Comparison of ENCODE assay signal across 10 mouse cellular contexts in genomic region chr4:149081528-149081927, GRCm38 (mm10). TPM values are rescaled to one million over a fixed set of nuclear protein-coding genes. Genes with fewer than 3 reads are reported as not detected.
DNase-seq lines count a peak whose midpoint lies in the region; ATAC-seq and TF ChIP-seq lines count a peak whose summit lies in the region.
"Had no signal": no experiment of that assay in that cellular context is flagged by ENCODE, and none has a peak within 500 bp of the region (broad histone marks: within the 10 kb centered on the region; RNA-seq: fewer than 3 reads in every experiment).

No protein-coding gene starts in this region.

- H3K36me3 ChIP-seq in ES-Bruce4 (ENCODE audit: control insufficient read depth, insufficient read depth, low read length, poor library complexity, severe bottlenecking) = no peaks in the 10 kb centered on the region
- H3K36me3 ChIP-seq in intestine, embryonic 16.5 days (ENCODE audit: control insufficient read depth, insufficient read depth, low read length) = no peaks in the 10 kb centered on the region
- H3K36me3 ChIP-seq in lung, postnatal 0 days (ENCODE audit: insufficient read depth, low read length) = no peaks in the 10 kb centered on the region
- no peaks in the 10 kb centered on the region for H3K36me3 ChIP-seq in thymus, adult 2 months (ENCODE audit: control insufficient read depth, insufficient read depth, low read length)

- peak; percentile 73 to 74 for DNase-seq in adrenal gland, adult 18-20 months (ENCODE audit: low spot score in 2 of 2)
- DNase-seq in gastrocnemius, adult 2 months = peak; percentile 88
- peak; percentile 81 for DNase-seq in lung, postnatal 0 days (ENCODE audit: low spot score)
- DNase-seq in spleen, postnatal 14 days (ENCODE audit: low spot score in 2 of 2) = no peak
- no peak for DNase-seq in thymus, adult 2 months

- TF ChIP-seq POLR2A in ES-Bruce4 (IDR thresholded peaks at IDR 0.05; ENCODE audit: insufficient read depth, low read length) = no peak
- TF ChIP-seq POLR2A in thymus, adult 2 months (IDR thresholded peaks at IDR 0.05; ENCODE audit: control insufficient read depth, extremely low read depth, insufficient read depth, low read length, poor library complexity) = no peak

- no peaks in the 10 kb centered on the region for H3K9me3 ChIP-seq in ES-Bruce4 (replicated peaks; ENCODE audit: control insufficient read depth, insufficient read depth, low read length, poor library complexity, severe bottlenecking)
- H3K9me3 ChIP-seq in intestine, embryonic 16.5 days (ENCODE audit: control insufficient read depth, low read length) = no peaks in the 10 kb centered on the region
- no peaks in the 10 kb centered on the region for H3K9me3 ChIP-seq in lung, postnatal 0 days (ENCODE audit: low read length)

- no peak overlapping the region for H3K9ac ChIP-seq in ES-Bruce4 (ENCODE audit: low read depth, poor library complexity, severe bottlenecking)
- no peak overlapping the region for H3K9ac ChIP-seq in intestine, embryonic 16.5 days (ENCODE audit: low read depth, low read length)
- H3K9ac ChIP-seq in lung, postnatal 0 days (replicated peaks; ENCODE audit: low read depth) = no peak overlapping the region

- peak; percentile 71 for ATAC-seq in intestine, embryonic 16.5 days
- ATAC-seq in lung, postnatal 0 days = peak; percentile 84
- no peak for ATAC-seq in granulocyte monocyte progenitor cell, adult 5-6 weeks (replicated peaks; ENCODE audit: poor library complexity, severe bottlenecking)

- peak overlapping the region; percentile 22; the same call in 1 of the 2 replicates for H3K4me3 ChIP-seq in ES-Bruce4 (ENCODE audit: low read depth, low read length)
- H3K4me3 ChIP-seq in gastrocnemius, adult 2 months = peak overlapping the region; percentile 37
- H3K4me3 ChIP-seq in intestine, embryonic 16.5 days (ENCODE audit: low read length) = no peak overlapping the region
- H3K4me3 ChIP-seq in lung, postnatal 0 days (ENCODE audit: low read depth, low read length) = no peak overlapping the region
- H3K4me3 ChIP-seq in thymus, adult 2 months (ENCODE audit: control insufficient read depth, insufficient read depth, low read length) = no peak overlapping the region

- no peak for TF ChIP-seq CTCF in ES-Bruce4 (IDR thresholded peaks at IDR 0.05; ENCODE audit: low read depth, low read length)
- no peak for TF ChIP-seq CTCF in gastrocnemius, adult 2 months (IDR thresholded peaks at IDR 0.05)
- TF ChIP-seq CTCF in lung, postnatal 0 days (IDR thresholded peaks at IDR 0.05) = peak; percentile 6; the same call in 1 of the 2 replicates
- no peak for TF ChIP-seq CTCF in thymus, adult 2 months (IDR thresholded peaks at IDR 0.05; ENCODE audit: borderline replicate concordance, control insufficient read depth, extremely low read depth, insufficient read depth, low read length, poor library complexity)

- no peaks in the 10 kb centered on the region for H3K27me3 ChIP-seq in ES-Bruce4 (ENCODE audit: control insufficient read depth, insufficient read depth, low read length, poor library complexity, severe bottlenecking)
- no peaks in the 10 kb centered on the region for H3K27me3 ChIP-seq in intestine, embryonic 16.5 days (replicated peaks; ENCODE audit: control insufficient read depth, insufficient read depth, low read length)
- no peaks in the 10 kb centered on the region for H3K27me3 ChIP-seq in lung, postnatal 0 days (replicated peaks; ENCODE audit: insufficient read depth, low read length)
- H3K27me3 ChIP-seq in thymus, adult 2 months (ENCODE audit: control insufficient read depth, insufficient read depth, low read length) = no peaks in the 10 kb centered on the region

- no peak for TF ChIP-seq EP300 in ES-Bruce4 (IDR thresholded peaks at IDR 0.05; ENCODE audit: insufficient read depth, low read depth, low read length)
- no peak for TF ChIP-seq EP300 in lung, postnatal 0 days (IDR thresholded peaks at IDR 0.05)

- no peak overlapping the region for H3K4me2 ChIP-seq in intestine, embryonic 16.5 days (ENCODE audit: low read depth, low read length)
- peak overlapping the region; percentile 27; the same call in 1 of the 2 replicates for H3K4me2 ChIP-seq in lung, postnatal 0 days (replicated peaks; ENCODE audit: low read depth, low read length)

- H3K27ac ChIP-seq in ES-Bruce4 (ENCODE audit: insufficient read depth, low read length) = no peak overlapping the region
- H3K27ac ChIP-seq in gastrocnemius, adult 2 months = peak overlapping the region; percentile 79
- no peak overlapping the region for H3K27ac ChIP-seq in intestine, embryonic 16.5 days (ENCODE audit: low read length)
- no peak overlapping the region for H3K27ac ChIP-seq in lung, postnatal 0 days (ENCODE audit: low read length)
- no peak overlapping the region for H3K27ac ChIP-seq in thymus, adult 2 months (ENCODE audit: control insufficient read depth, insufficient read depth, low read length)

- intact Hi-C loops in gastrocnemius, adult 2 months (cut with DNase I) = no loop called here

- WGBS in intestine, embryonic 16.5 days = 63% methylated on average over 17 of the region's 17 CpGs
- WGBS in lung, postnatal 0 days = 42% methylated on average over 17 of the region's 17 CpGs
- WGBS in thymus, adult 2 months = 90% methylated on average over 17 of the region's 17 CpGs

- peaks cover 2% of the 10 kb centered on the region for H3K4me1 ChIP-seq in ES-Bruce4 (ENCODE audit: control insufficient read depth, insufficient read depth, low read length)
- peaks cover 15% of the 10 kb centered on the region for H3K4me1 ChIP-seq in intestine, embryonic 16.5 days (ENCODE audit: control insufficient read depth, insufficient read depth, low read length)
- H3K4me1 ChIP-seq in lung, postnatal 0 days (ENCODE audit: insufficient read depth, low read depth, low read length) = peaks cover 4% of the 10 kb centered on the region; the same call in 1 of the 2 replicates
- no peaks in the 10 kb centered on the region; the same call in 1 of the 2 replicates for H3K4me1 ChIP-seq in thymus, adult 2 months (replicated peaks; ENCODE audit: control insufficient read depth, insufficient read depth, low read length)

RNA-seq across cellular contexts. Expression of gene Pex14, which starts 18.1 kb away (rescaled TPM):
- polyA plus RNA-seq in ES-Bruce4 (2011; ENCODE audit: insufficient read depth, insufficient read length, low read depth, missing spikeins) = 31.2 and 32.4 TPM in 2 replicates
- total RNA-seq in adrenal gland, adult 18-20 months (2021) = 10 to 100 TPM; 64.7 to 66.8 TPM
- total RNA-seq in gastrocnemius, adult 2 months (2021) = 10 to 100 TPM; 21.6 to 24.3 TPM
- polyA plus RNA-seq in intestine, embryonic 16.5 days (2015; fragmentation: Nextera tagmentation; extraction: Ambion mirVana) = 63.3 and 64.3 TPM in 2 replicates
- 38.9 TPM in 2 replicates for polyA plus RNA-seq in lung, postnatal 0 days (2015; fragmentation: Nextera tagmentation; extraction: Ambion mirVana)
- total RNA-seq in granulocyte monocyte progenitor cell, adult 5-6 weeks (2014; fragmentation: Nextera tagmentation) = 12.0 and 19.9 TPM in 2 replicates
- 12.5 and 13.6 TPM in 2 replicates for total RNA-seq in granulocyte monocyte progenitor cell, adult 5-6 weeks (2017)
- 40.4 and 45.0 TPM in 2 replicates for polyA plus RNA-seq in thymus, adult 2 months (2012; rRNA removed)

RNA-seq across cellular contexts. Expression of gene Dffa, which starts 22.4 kb away (rescaled TPM):
- 15.5 and 15.8 TPM in 2 replicates for polyA plus RNA-seq in ES-Bruce4 (2011; ENCODE audit: insufficient read depth, insufficient read length, low read depth, missing spikeins)
- 10 to 100 TPM; 22.1 to 23.5 TPM for total RNA-seq in adrenal gland, adult 18-20 months (2021)
- total RNA-seq in gastrocnemius, adult 2 months (2021) = 10 to 100 TPM; 60.4 to 90.0 TPM
- polyA plus RNA-seq in intestine, embryonic 16.5 days (2015; fragmentation: Nextera tagmentation; extraction: Ambion mirVana) = 50.5 and 52.2 TPM in 2 replicates
- 21.5 and 22.8 TPM in 2 replicates for polyA plus RNA-seq in lung, postnatal 0 days (2015; fragmentation: Nextera tagmentation; extraction: Ambion mirVana)
- 20.7 and 24.6 TPM in 2 replicates for total RNA-seq in granulocyte monocyte progenitor cell, adult 5-6 weeks (2014; fragmentation: Nextera tagmentation)
- 20.3 and 26.8 TPM in 2 replicates for total RNA-seq in granulocyte monocyte progenitor cell, adult 5-6 weeks (2017)
- 40.2 and 40.3 TPM in 2 replicates for polyA plus RNA-seq in thymus, adult 2 months (2012; rRNA removed)

RNA-seq across cellular contexts. Expression of gene Cort, which starts 45.0 kb away (rescaled TPM):
- polyA plus RNA-seq in ES-Bruce4 (2011; ENCODE audit: insufficient read depth, insufficient read length, low read depth, missing spikeins) = 0.91 and 1.4 TPM in 2 replicates
- 1 to 10 TPM in 1 of 2 experiments, under 1 TPM in 1; 0.80 to 1.5 TPM for total RNA-seq in adrenal gland, adult 18-20 months (2021)
- under 1 TPM; 0.36 to 0.51 TPM for total RNA-seq in gastrocnemius, adult 2 months (2021)
- polyA plus RNA-seq in intestine, embryonic 16.5 days (2015; fragmentation: Nextera tagmentation; extraction: Ambion mirVana) = 0.48 TPM in 1 of 2 replicates, not detected in the other
- 0.18 and 0.21 TPM in 2 replicates for polyA plus RNA-seq in lung, postnatal 0 days (2015; fragmentation: Nextera tagmentation; extraction: Ambion mirVana)
- total RNA-seq in granulocyte monocyte progenitor cell, adult 5-6 weeks (2014; fragmentation: Nextera tagmentation) = 0.92 TPM in 1 of 2 replicates, not detected in the other
- total RNA-seq in granulocyte monocyte progenitor cell, adult 5-6 weeks (2017) = not detected in 2 replicates
- 0.22 and 0.67 TPM in 2 replicates for polyA plus RNA-seq in thymus, adult 2 months (2012; rRNA removed)
- polyA plus RNA-seq: intestine, embryonic 14.5 days; small intestine, adult 2 months had no signal

RNA-seq across cellular contexts. Expression of gene Cenps, which starts 55.9 kb away (rescaled TPM):
- polyA plus RNA-seq in ES-Bruce4 (2011; ENCODE audit: insufficient read depth, insufficient read length, low read depth, missing spikeins) = 26.5 and 35.7 TPM in 2 replicates
- 10 to 100 TPM in 1 of 2 experiments, 1 to 10 TPM in 1; 9.9 to 10.2 TPM for total RNA-seq in adrenal gland, adult 18-20 months (2021)
- total RNA-seq in gastrocnemius, adult 2 months (2021) = 1 to 10 TPM; 6.5 to 7.0 TPM
- polyA plus RNA-seq in intestine, embryonic 16.5 days (2015; fragmentation: Nextera tagmentation; extraction: Ambion mirVana) = 16.8 and 20.4 TPM in 2 replicates
- polyA plus RNA-seq in lung, postnatal 0 days (2015; fragmentation: Nextera tagmentation; extraction: Ambion mirVana) = 4.9 and 5.3 TPM in 2 replicates
- 29.2 and 36.6 TPM in 2 replicates for total RNA-seq in granulocyte monocyte progenitor cell, adult 5-6 weeks (2014; fragmentation: Nextera tagmentation)
- total RNA-seq in granulocyte monocyte progenitor cell, adult 5-6 weeks (2017) = 19.4 and 25.6 TPM in 2 replicates
- polyA plus RNA-seq in thymus, adult 2 months (2012; rRNA removed) = 14.0 and 17.6 TPM in 2 replicates

Comparison
In these comparisons a context has a peak if more than half of its experiments do, and no peak if none do; other contexts are left out.
1. H3K4me3 ChIP-seq: peak in ES-Bruce4 (single experiment) and gastrocnemius, adult 2 months (single experiment); none in intestine, embryonic 16.5 days (single experiment), lung, postnatal 0 days (single experiment) and thymus, adult 2 months (single experiment).
2. DNase-seq: peak in adrenal gland, adult 18-20 months (2 of 2), gastrocnemius, adult 2 months (single experiment) and lung, postnatal 0 days (single experiment); none in spleen, postnatal 14 days (0 of 2) and thymus, adult 2 months (single experiment).